Mouse (Mus musculus) hindbrain, postnatal 0 days (tissue): ENCODE data around the gene Cant1. TPM values are rescaled to one million over a fixed set of nuclear protein-coding genes. Genes with fewer than 3 reads are reported as not detected.
A peak's percentile ranks its signal among the peaks of the same experiment; 100 is the strongest.

Experiments
- ATAC-seq: fragments of 200-750 bp; cut with Nextera tagmentation; 2 replicates; pipeline ENCODE4 v1.8.0; 2017; ENCODE audit warnings: mild to moderate bottlenecking, moderate TSS enrichment, moderate library complexity
- DNase-seq: peaks from one replicate; pipeline ENCODE4 v3.0.0-alpha.2; 2015; ENCODE audit warnings: low spot score
- H3K27ac ChIP-seq: fragments of 300-500 bp; sonication (generic); 2 replicates; pipeline ENCODE4 v1.5.1; 2014; ENCODE audit warnings: mild to moderate bottlenecking
- H3K27me3 ChIP-seq: fragments of 300-500 bp; sonication (generic); 2 replicates; pipeline ENCODE4 v1.6.1; 2014; ENCODE audit warnings: low read length, mixed read lengths; ENCODE audit not compliant: insufficient read depth
- H3K36me3 ChIP-seq: fragments of 300-500 bp; sonication (generic); 2 replicates; pipeline ENCODE4 v1.6.1; 2014; ENCODE audit warnings: low read length, mixed read lengths; ENCODE audit not compliant: insufficient read depth
- H3K4me1 ChIP-seq: fragments of 300-500 bp; sonication (generic); 2 replicates; pipeline ENCODE4 v1.6.1; 2014; ENCODE audit warnings: antibody characterized with exemption, low read length, mixed read lengths; ENCODE audit not compliant: insufficient read depth
- H3K4me2 ChIP-seq: fragments of 300-500 bp; sonication (generic); 2 replicates; pipeline ENCODE4 v1.6.1; 2014; ENCODE audit warnings: low read depth, mild to moderate bottlenecking, low read length, moderate library complexity, mixed read lengths
- H3K4me3 ChIP-seq: fragments of 300-500 bp; sonication (generic); 2 replicates; pipeline ENCODE4 v1.5.1; 2014; ENCODE audit warnings: low read length
- H3K9ac ChIP-seq: fragments of 300-500 bp; sonication (generic); replicated peaks from 2 replicates; pipeline ENCODE4 v1.6.1; 2014; ENCODE audit warnings: mild to moderate bottlenecking, low read length, moderate library complexity, mixed read lengths
- H3K9me3 ChIP-seq: fragments of 300-500 bp; sonication (generic); 2 replicates; pipeline ENCODE4 v1.6.1; 2016; ENCODE audit warnings: low read length, mixed read lengths
- CTCF ChIP-seq: IDR thresholded peaks from 2 replicates; pipeline ENCODE4 v1.5.1; 2016; ENCODE audit warnings: antibody characterized with exemption, control low read depth, low read depth
- WGBS: fragments of 180-500 bp; shearing (Covaris S2); extraction: QIAGEN DNeasy Blood & Tissue Kit; methylation state at CpG from one replicate; pipeline ENCODE4 v1.1.7; 2014; 5-methylcytosine and 5-hydroxymethylcytosine counted together
- polyA plus RNA-seq: library from polyadenylated mRNA; unstranded; fragments of >200 nt; fragmentation: Nextera tagmentation; extraction: Ambion mirVana; gene quantifications from 2 replicates; pipeline ENCODE4 v1.2.1, GENCODE M21; 2015
- total RNA-seq: library from RNA; depleted of rRNA; stranded (reverse); fragments of >200 nt; gene quantifications from 2 replicates; pipeline ENCODE4 v1.2.3, GENCODE M21; 2014

Gene Cant1
- total and polyA plus RNA-seq, 2 experiments from 2014 or later: 25.8 to 47.9 TPM

- Histone ChIP-seq H3K27me3 (no peaks in the 10 kb centered on the region), H3K36me3 (no peaks in the 10 kb centered on the region), H3K4me2 (no peak overlapping the region), H3K9ac (no peak overlapping the region), H3K4me1 (no peaks in the 10 kb centered on the region), H3K27ac (no peak overlapping the region), H3K9me3 (no peaks in the 10 kb centered on the region), H3K4me3 (no peak overlapping the region)
- ATAC-seq (no peak), DNase-seq (no peak)
- 80% methylated on average over 5 of the region's 5 CpGs for WGBS
- TF ChIP-seq CTCF: no peak
Observed at GRCm38 (mm10) chr11:118375881-118376280, 43.0 kb downstream of the Cant1 start.

- no peaks in the 10 kb centered on the region for H3K9me3 ChIP-seq
- H3K27ac ChIP-seq: no peak overlapping the region
- no peaks in the 10 kb centered on the region for H3K27me3 ChIP-seq
- DNase-seq (no peak), ATAC-seq (no peak)
- TF ChIP-seq CTCF: no peak
- H3K36me3 ChIP-seq: no peaks in the 10 kb centered on the region
- WGBS: 80% methylated on average over 8 of the region's 8 CpGs
- H3K4me3 ChIP-seq: no peak overlapping the region
- no peak overlapping the region for H3K4me2 ChIP-seq
- H3K9ac ChIP-seq: no peak overlapping the region
- no peaks in the 10 kb centered on the region for H3K4me1 ChIP-seq
Observed at GRCm38 (mm10) chr11:118375461-118375860, 43.4 kb downstream of the Cant1 start.

DNA sequence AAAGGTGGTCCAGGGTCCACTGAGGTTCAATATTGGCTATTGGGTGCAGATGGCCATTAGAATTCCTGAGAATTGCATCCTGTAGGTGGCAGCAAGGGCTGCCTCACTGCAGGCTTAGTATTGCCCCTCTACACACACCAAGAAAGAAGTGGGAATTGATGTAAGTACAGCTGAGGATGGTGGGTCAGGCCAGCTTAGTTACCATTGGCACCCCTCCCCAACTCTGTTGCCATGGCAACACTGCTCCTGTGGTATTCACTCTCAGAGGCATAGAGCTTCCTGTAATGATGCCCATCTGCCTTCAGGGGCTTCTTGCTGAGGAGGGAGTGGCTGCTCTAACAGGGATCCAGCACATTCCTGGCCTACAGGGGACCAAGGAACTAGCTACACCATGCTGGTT, 43.9 kb downstream of the Cant1 start:
- Histone ChIP-seq H3K27ac (no peak overlapping the region), H3K27me3 (no peaks in the 10 kb centered on the region), H3K9ac (no peak overlapping the region), H3K4me3 (no peak overlapping the region), H3K9me3 (no peaks in the 10 kb centered on the region), H3K4me1 (no peaks in the 10 kb centered on the region), H3K4me2 (no peak overlapping the region), H3K36me3 (no peaks in the 10 kb centered on the region)
- peak; percentile 42 for TF ChIP-seq CTCF
- ATAC-seq (peak; percentile 42; the same call in 1 of the 2 replicates), DNase-seq (peak; percentile 64)

GRCm38 (mm10) chr11:118374506-118374905, 44.4 kb downstream of the Cant1 start:
- WGBS: 58% methylated on average over 5 of the region's 5 CpGs
- ATAC-seq (no peak), DNase-seq (no peak)
- H3K9ac ChIP-seq: no peak overlapping the region
- no peak overlapping the region for H3K4me2 ChIP-seq
- H3K9me3 ChIP-seq: no peaks in the 10 kb centered on the region
- H3K36me3 ChIP-seq: no peaks in the 10 kb centered on the region
- no peak overlapping the region for H3K4me3 ChIP-seq
- no peak for TF ChIP-seq CTCF
- H3K27ac ChIP-seq: no peak overlapping the region
- no peaks in the 10 kb centered on the region for H3K4me1 ChIP-seq
- no peaks in the 10 kb centered on the region for H3K27me3 ChIP-seq

- H3K36me3 ChIP-seq: no peaks in the 10 kb centered on the region
- ATAC-seq (no peak), DNase-seq (no peak)
- H3K27ac ChIP-seq: no peak overlapping the region
- no peaks in the 10 kb centered on the region for H3K4me1 ChIP-seq
- H3K9me3 ChIP-seq: no peaks in the 10 kb centered on the region
- H3K4me2 ChIP-seq: no peak overlapping the region
- no peak for TF ChIP-seq CTCF
- 58% methylated on average over 7 of the region's 7 CpGs for WGBS
- H3K27me3 ChIP-seq: no peaks in the 10 kb centered on the region
- H3K4me3 ChIP-seq: no peak overlapping the region
- H3K9ac ChIP-seq: no peak overlapping the region
Observed at GRCm38 (mm10) chr11:118372641-118373040, 46.2 kb downstream of the Cant1 start.

DNA sequence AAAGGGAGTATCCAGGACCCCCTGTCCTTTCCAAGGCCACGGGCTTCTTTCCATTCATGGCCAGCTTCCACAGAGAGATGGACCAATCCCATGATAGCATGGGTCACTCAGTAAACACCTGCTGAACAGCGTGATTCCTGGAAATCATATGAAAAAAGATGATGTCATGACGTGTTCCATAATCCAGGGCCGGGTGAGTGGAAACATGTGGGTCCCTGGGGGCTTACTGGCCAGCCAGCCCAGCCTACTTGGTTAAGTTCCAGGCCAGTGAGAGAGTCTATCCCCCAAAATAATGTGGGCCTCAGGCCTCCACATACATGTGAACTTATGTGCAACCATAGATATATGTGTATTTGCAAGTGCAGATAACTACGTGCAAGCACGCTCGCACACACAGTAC, 47.0 kb downstream of the Cant1 start:
- H3K4me3 ChIP-seq: no peak overlapping the region
- no peaks in the 10 kb centered on the region for H3K9me3 ChIP-seq
- no peaks in the 10 kb centered on the region for H3K36me3 ChIP-seq
- H3K4me1 ChIP-seq: no peaks in the 10 kb centered on the region
- TF ChIP-seq CTCF: no peak
- no peak overlapping the region for H3K9ac ChIP-seq
- no peak overlapping the region for H3K27ac ChIP-seq
- no peak overlapping the region for H3K4me2 ChIP-seq
- ATAC-seq (no peak), DNase-seq (no peak)
- H3K27me3 ChIP-seq: no peaks in the 10 kb centered on the region
- 84% methylated on average over 7 of the region's 7 CpGs for WGBS

DNA sequence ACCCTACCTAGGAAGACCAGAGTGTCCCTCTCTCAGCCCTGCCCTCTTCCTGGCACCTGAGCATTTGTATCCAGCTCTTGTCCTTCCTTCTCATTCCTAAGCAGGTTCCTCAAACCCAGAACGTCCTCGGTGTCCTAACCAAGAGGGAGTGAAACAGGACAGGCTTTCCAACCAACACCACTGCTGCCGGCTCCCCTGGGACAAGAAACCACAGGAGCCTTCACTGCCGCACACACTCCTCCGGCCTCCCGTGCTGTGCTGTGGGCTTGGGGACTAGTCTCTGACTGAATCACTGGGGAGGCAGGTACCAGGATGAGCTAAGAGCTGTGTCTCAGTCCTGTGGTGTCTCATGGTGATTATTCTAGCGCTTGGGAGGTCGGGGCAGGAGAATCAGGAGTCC, 49.2 kb downstream of the Cant1 start:
- H3K27me3 ChIP-seq: no peaks in the 10 kb centered on the region
- H3K27ac ChIP-seq: no peak overlapping the region
- DNase-seq (no peak), ATAC-seq (no peak)
- H3K4me3 ChIP-seq: no peak overlapping the region
- H3K9ac ChIP-seq: no peak overlapping the region
- no peaks in the 10 kb centered on the region for H3K9me3 ChIP-seq
- H3K4me2 ChIP-seq: no peak overlapping the region
- H3K36me3 ChIP-seq: no peaks in the 10 kb centered on the region
- no peaks in the 10 kb centered on the region for H3K4me1 ChIP-seq
- no peak for TF ChIP-seq CTCF
- 85% methylated on average over 8 of the region's 8 CpGs for WGBS
